Mouse (Mus musculus) ES-E14 (cell line): ENCODE measurements around the gene Efna3.

Source experiments
- CHD2 ChIP-seq: IDR thresholded peaks from 2 replicates; pipeline ENCODE4 v1.6.1; 2014; ENCODE audit warnings: mild to moderate bottlenecking, low read depth, low read length, inconsistent platforms
- HCFC1 ChIP-seq: IDR thresholded peaks from 2 replicates; pipeline ENCODE4 v1.6.1; 2012; ENCODE audit warnings: low read length, inconsistent platforms, borderline replicate concordance; ENCODE audit not compliant: insufficient read depth
- MAFK ChIP-seq: IDR thresholded peaks from 2 replicates; pipeline ENCODE4 v1.6.1; 2014; ENCODE audit warnings: mild to moderate bottlenecking, low read depth, low read length, inconsistent platforms; ENCODE audit not compliant: insufficient read depth
- ZC3H11A ChIP-seq: IDR thresholded peaks from 2 replicates; pipeline ENCODE4 v1.6.1; 2012; ENCODE audit warnings: low read depth, mild to moderate bottlenecking, inconsistent platforms, low read length, borderline replicate concordance
- ZNF384 ChIP-seq: IDR thresholded peaks from 2 replicates; pipeline ENCODE4 v1.6.1; 2012; ENCODE audit warnings: low read depth, low read length, inconsistent platforms

DNA sequence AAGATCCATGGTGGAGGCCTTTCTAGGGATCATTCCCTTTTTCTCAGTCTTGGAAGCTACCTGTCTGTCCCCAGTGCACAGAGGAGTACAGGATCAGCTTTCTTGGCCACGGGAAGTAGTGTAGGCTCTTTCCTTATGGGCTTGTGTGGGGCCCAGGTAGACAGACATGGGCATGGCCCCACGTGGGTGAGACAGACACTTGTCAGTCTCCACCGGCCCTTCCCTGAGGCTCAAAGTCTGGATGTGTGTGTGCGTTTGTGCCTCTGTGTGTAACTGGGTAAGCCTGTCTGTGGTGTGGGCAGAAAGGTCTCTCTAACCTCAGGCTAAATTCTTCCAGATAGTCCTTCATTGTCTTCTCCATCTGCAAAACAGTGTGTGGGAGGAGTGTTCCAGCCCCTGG lies 17.7 kb downstream of the Efna3 start:
- TF ChIP-seq ZC3H11A: no peak
- no peak for TF ChIP-seq HCFC1
- no peak for TF ChIP-seq ZNF384
- no peak for TF ChIP-seq MAFK
- no peak for TF ChIP-seq CHD2
